17 mouse cellular contexts compared by ENCODE assay signal in the genomic region with DNA sequence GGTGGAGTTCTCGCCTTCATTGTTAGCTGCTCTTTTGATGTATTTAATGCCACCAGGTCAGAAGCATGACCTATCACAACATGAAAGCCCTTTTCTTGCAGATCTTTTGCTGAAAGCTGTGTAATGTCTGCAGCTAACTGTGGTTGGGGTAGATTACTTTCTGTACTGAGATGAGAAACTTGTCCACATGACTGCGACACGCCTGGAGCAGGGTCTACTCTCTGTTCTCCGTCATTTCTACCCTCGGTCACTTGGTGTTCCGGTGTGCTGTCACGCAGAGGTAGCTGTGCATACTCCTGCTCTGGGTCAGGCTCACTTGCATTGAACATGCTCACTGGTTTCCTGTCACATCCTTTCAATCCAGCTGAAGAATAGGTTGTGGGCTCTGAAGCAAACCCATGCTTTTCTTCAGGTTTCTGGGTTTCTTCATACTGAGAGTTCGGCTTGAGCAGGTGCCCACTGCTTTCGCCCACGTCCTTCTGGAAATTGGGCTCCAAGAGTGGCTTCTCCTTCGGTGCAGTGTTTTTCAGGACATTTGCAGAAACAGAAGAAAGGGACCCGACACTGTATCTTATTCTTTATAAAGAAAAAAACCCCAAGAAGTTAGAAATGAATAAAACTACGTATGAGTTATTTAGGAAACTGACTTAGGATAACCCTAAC.
"Had no signal": no experiment of that assay in that cellular context is flagged by ENCODE, and none has a peak within 500 bp of the region (broad histone marks: within the 10 kb centered on the region; RNA-seq: fewer than 3 reads in every experiment).

No protein-coding gene starts in this region.

- H3K4me1 ChIP-seq: midbrain, embryonic 10.5 days; midbrain, embryonic 12.5 days; neural tube, embryonic 13.5 days; neural tube, embryonic 15.5 days had no signal

- H3K9me3 ChIP-seq: midbrain, embryonic 10.5 days; midbrain, embryonic 12.5 days; neural tube, embryonic 13.5 days; neural tube, embryonic 15.5 days had no signal

- H3K27ac ChIP-seq: liver, embryonic 14.5 days; midbrain, embryonic 10.5 days; midbrain, embryonic 12.5 days; neural tube, embryonic 13.5 days; neural tube, embryonic 15.5 days had no signal

- H3K4me3 ChIP-seq: midbrain, embryonic 10.5 days; midbrain, embryonic 12.5 days; myocyte; neural tube, embryonic 13.5 days; neural tube, embryonic 15.5 days had no signal

- DNase-seq: lung, adult 18-20 months; lung, embryonic 14.5 days; lung, postnatal 10 days; lung, postnatal 4 days; midbrain, embryonic 14.5 days; retina, postnatal 1 day; right cerebral cortex, postnatal 4 days; spleen, adult 18-20 months; thymus, adult 18-20 months; thymus, postnatal 14 days; thymus, postnatal 36 days had no signal

- H3K9ac ChIP-seq: liver, embryonic 14.5 days; lung, embryonic 14.5 days; midbrain, embryonic 12.5 days; neural tube, embryonic 13.5 days; neural tube, embryonic 15.5 days had no signal

- H3K4me2 ChIP-seq: lung, embryonic 14.5 days; midbrain, embryonic 12.5 days; neural tube, embryonic 13.5 days; neural tube, embryonic 15.5 days had no signal

- H3K27me3 ChIP-seq: midbrain, embryonic 12.5 days; neural tube, embryonic 13.5 days; neural tube, embryonic 15.5 days had no signal
